8 mouse cellular contexts compared by ENCODE assay signal in the genomic region with DNA sequence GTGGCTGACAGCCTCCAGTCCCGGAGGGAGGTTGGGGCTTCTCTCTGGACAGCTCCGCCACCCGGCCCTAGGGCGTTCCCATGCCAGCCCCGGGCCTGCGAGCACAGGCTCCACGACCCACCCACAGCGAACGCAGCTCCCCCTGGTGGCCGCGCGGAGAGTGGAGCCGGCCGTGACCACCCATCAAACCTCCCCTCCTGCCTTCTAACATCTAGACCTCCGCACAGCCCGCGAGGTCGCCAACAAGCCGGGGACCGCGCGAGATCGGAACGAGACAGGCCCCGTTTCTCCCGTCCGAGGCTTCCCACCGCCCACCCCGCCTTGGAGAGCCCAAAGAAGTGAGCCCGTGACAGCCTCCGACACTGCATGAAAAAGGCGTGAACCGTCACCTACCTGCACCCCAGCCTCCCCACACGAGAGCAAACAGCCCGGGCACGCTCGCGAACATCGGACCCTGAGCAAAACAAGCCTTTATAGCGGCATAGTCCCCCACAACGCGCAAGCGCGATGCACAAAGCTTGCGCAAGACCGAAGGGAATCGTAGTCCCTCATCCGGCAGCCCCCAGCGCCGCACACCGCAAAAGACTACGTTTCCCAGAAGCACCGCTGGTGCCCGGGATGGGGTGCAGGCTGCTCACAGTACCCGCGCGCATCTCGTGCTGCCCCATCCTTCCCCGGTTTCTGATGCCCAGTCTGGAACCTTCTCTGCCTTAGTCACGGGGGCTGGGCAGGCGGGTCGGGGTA. TPM values are rescaled to one million over a fixed set of nuclear protein-coding genes. Genes with fewer than 3 reads are reported as not detected.
A peak's percentile ranks its signal among the peaks of the same experiment; 100 is the strongest.
DNase-seq lines count a peak whose midpoint lies in the region; ATAC-seq lines count a peak whose summit lies in the region.

A gene (minus strand): TSS at position 540 of the 744 bp plus-strand sequence.

- under 1% methylated on average over 62 of the region's 62 CpGs for WGBS in forebrain, embryonic 11.5 days
- WGBS in heart, embryonic 16.5 days: under 1% methylated on average over 62 of the region's 62 CpGs
- under 1% methylated on average over 62 of the region's 62 CpGs for WGBS in liver, embryonic 15.5 days (ENCODE audit: insufficient replicate concordance)
- WGBS in neural tube, embryonic 12.5 days: under 1% methylated on average over 62 of the region's 62 CpGs

- H3K27ac ChIP-seq in forebrain, embryonic 11.5 days (ENCODE audit: low read depth, low read length): peak within 1 kb of the TSS; percentile 70
- H3K27ac ChIP-seq in heart, embryonic 16.5 days (ENCODE audit: low read length): peak within 1 kb of the TSS; percentile 84
- peak within 1 kb of the TSS; percentile 82 for H3K27ac ChIP-seq in liver, embryonic 15.5 days (replicated peaks)
- H3K27ac ChIP-seq in neural tube, embryonic 12.5 days: peak within 1 kb of the TSS; percentile 60; the same call in 1 of the 2 replicates

- H3K27me3 ChIP-seq in forebrain, embryonic 11.5 days (ENCODE audit: control insufficient read depth, insufficient read depth, low read length): no peaks in the 10 kb centered on the region
- no peaks in the 10 kb centered on the region for H3K27me3 ChIP-seq in heart, embryonic 16.5 days (ENCODE audit: control insufficient read depth, insufficient read depth, low read length)
- no peaks in the 10 kb centered on the region for H3K27me3 ChIP-seq in liver, embryonic 15.5 days
- H3K27me3 ChIP-seq in neural tube, embryonic 12.5 days (replicated peaks): no peaks in the 10 kb centered on the region

- H3K9me3 ChIP-seq in forebrain, embryonic 11.5 days (ENCODE audit: control insufficient read depth, low read length): no peaks in the 10 kb centered on the region
- no peaks in the 10 kb centered on the region for H3K9me3 ChIP-seq in heart, embryonic 16.5 days (replicated peaks; ENCODE audit: control insufficient read depth, low read length)
- no peaks in the 10 kb centered on the region for H3K9me3 ChIP-seq in liver, embryonic 15.5 days (replicated peaks)
- H3K9me3 ChIP-seq in neural tube, embryonic 12.5 days: no peaks in the 10 kb centered on the region

- H3K9ac ChIP-seq in forebrain, embryonic 11.5 days (ENCODE audit: low read length): peak within 1 kb of the TSS; percentile 75
- H3K9ac ChIP-seq in heart, embryonic 16.5 days (ENCODE audit: low read length): peak within 1 kb of the TSS; percentile 85
- peak within 1 kb of the TSS; percentile 75 for H3K9ac ChIP-seq in liver, embryonic 15.5 days
- peak within 1 kb of the TSS; percentile 73 for H3K9ac ChIP-seq in neural tube, embryonic 12.5 days

- peak; percentile 83 to 90 for DNase-seq in CD8-positive naive resting alpha-beta T cell, adult 2 months (ENCODE audit: low read depth in 2 of 2, low spot score in 2 of 2)
- DNase-seq in c-Kit-positive CD71-negative TER-119-negative erythroid progenitor cells, embryonic 14.5 days (ENCODE audit: low read depth): peak; percentile 77
- peak; percentile 94 for DNase-seq in forebrain, embryonic 11.5 days (ENCODE audit: low spot score)
- peak; percentile 92 to 93 for DNase-seq in kidney, postnatal 36 days
- peak; percentile 94 for DNase-seq in telencephalon, adult 2 months (ENCODE audit: low read depth, low spot score)

- ATAC-seq in forebrain, embryonic 11.5 days (replicated peaks; ENCODE audit: low FRiP score): peak; percentile 98
- ATAC-seq in heart, embryonic 16.5 days (replicated peaks; ENCODE audit: extremely low read depth, insufficient read depth, low FRiP score): peak; percentile 97
- ATAC-seq in liver, embryonic 15.5 days (ENCODE audit: insufficient read depth): peak; percentile 93
- ATAC-seq in neural tube, embryonic 12.5 days (ENCODE audit: low FRiP score, low read depth): peak; percentile 99

- peak within 1 kb of the TSS; percentile 54 for H3K4me2 ChIP-seq in forebrain, embryonic 11.5 days (ENCODE audit: low read depth, low read length, severe bottlenecking)
- peak within 1 kb of the TSS; percentile 66 for H3K4me2 ChIP-seq in heart, embryonic 16.5 days (ENCODE audit: low read depth, low read length)
- H3K4me2 ChIP-seq in liver, embryonic 15.5 days: peak within 1 kb of the TSS; percentile 84
- peak within 1 kb of the TSS; percentile 62 for H3K4me2 ChIP-seq in neural tube, embryonic 12.5 days (replicated peaks)

- H3K4me1 ChIP-seq in forebrain, embryonic 11.5 days (replicated peaks; ENCODE audit: control insufficient read depth, insufficient read depth, low read length): no peaks in the 10 kb centered on the region
- H3K4me1 ChIP-seq in heart, embryonic 16.5 days (ENCODE audit: control insufficient read depth, insufficient read depth, low read length): peaks cover 20% of the 10 kb centered on the region
- H3K4me1 ChIP-seq in liver, embryonic 15.5 days (replicated peaks): peaks cover 45% of the 10 kb centered on the region
- H3K4me1 ChIP-seq in neural tube, embryonic 12.5 days: peaks cover 14% of the 10 kb centered on the region

- no peaks in the 10 kb centered on the region for H3K36me3 ChIP-seq in forebrain, embryonic 11.5 days (ENCODE audit: control insufficient read depth, insufficient read depth, low read length)
- peaks cover 4% of the 10 kb centered on the region for H3K36me3 ChIP-seq in heart, embryonic 16.5 days (ENCODE audit: control insufficient read depth, insufficient read depth)
- peaks cover 12% of the 10 kb centered on the region for H3K36me3 ChIP-seq in liver, embryonic 15.5 days (replicated peaks)
- peaks cover 10% of the 10 kb centered on the region for H3K36me3 ChIP-seq in neural tube, embryonic 12.5 days

- peak within 1 kb of the TSS; percentile 74 for H3K4me3 ChIP-seq in forebrain, embryonic 11.5 days (ENCODE audit: low read depth, low read length)
- peak within 1 kb of the TSS; percentile 81 for H3K4me3 ChIP-seq in heart, embryonic 16.5 days (ENCODE audit: low read length)
- peak within 1 kb of the TSS; percentile 72 for H3K4me3 ChIP-seq in liver, embryonic 15.5 days (replicated peaks)
- H3K4me3 ChIP-seq in neural tube, embryonic 12.5 days: peak within 1 kb of the TSS; percentile 59

RNA-seq across cellular contexts. Expression of the gene that starts here (rescaled TPM):
- 68.8 and 68.9 TPM in 2 replicates for polyA plus RNA-seq in forebrain, embryonic 11.5 days (2014; fragmentation: Nextera tagmentation; extraction: Ambion mirVana)
- 54.0 and 64.1 TPM in 2 replicates for polyA plus RNA-seq in heart, embryonic 16.5 days (2015; fragmentation: Nextera tagmentation; extraction: Ambion mirVana)
- 17.2 and 18.5 TPM in 2 replicates for polyA plus RNA-seq in liver, embryonic 15.5 days (2015; fragmentation: Nextera tagmentation; extraction: Ambion mirVana)
- polyA plus RNA-seq in neural tube, embryonic 12.5 days (2016; fragmentation: Nextera tagmentation; extraction: Ambion mirVana): 121 and 131 TPM in 2 replicates

Comparison
In these comparisons a context has a peak if more than half of its experiments do, and no peak if none do; other contexts are left out.
1. Peak in every context shown above with its lines: DNase-seq, ATAC-seq, H3K4me3 ChIP-seq and H3K27ac ChIP-seq.